Mouse (Mus musculus): ENCODE results near the gene Dhrs7c.
A peak's percentile ranks its signal among the peaks of the same experiment; 100 is the strongest.

The Dhrs7c gene

GRCm38 (mm10) chr11:67845193-67845592 is 47.2 kb downstream of the Dhrs7c start:
- DNase-seq, result no peak

- no peak for DNase-seq
These were observed 53.8 kb downstream of the Dhrs7c start for GRCm38 (mm10) chr11:67851770-67852169.

GRCm38 (mm10) chr11:67853996-67854395 is 56.0 kb downstream of the Dhrs7c start:
- no peak for DNase-seq

GRCm38 (mm10) chr11:67855035-67855434 is 57.0 kb downstream of the Dhrs7c start:
- DNase-seq, result peak; percentile 37 to 63

GRCm38 (mm10) chr11:67858518-67858917 is 60.5 kb downstream of the Dhrs7c start:
- DNase-seq, result peak in 1 of 2 experiments; percentile 28

GRCm38 (mm10) chr11:67860743-67861398 is 62.9 kb downstream of the Dhrs7c start:
- DNase-seq, result no peak

- no peak for DNase-seq
These were observed 63.4 kb downstream of the Dhrs7c start for GRCm38 (mm10) chr11:67861399-67861838.

GRCm38 (mm10) chr11:67865100-67865499 is 67.1 kb downstream of the Dhrs7c start:
- no peak for DNase-seq
